Mouse (Mus musculus) kidney, adult 2 months (tissue): ENCODE data around the gene Sstr2.

ENCODE experiments used
- CTCF ChIP-seq: fragments of 200-500 bp; conservative IDR thresholded peaks from 2 replicates; pipeline ENCODE4 v1.5.1; 2011; ENCODE audit warnings: low read depth, mild to moderate bottlenecking, control low read depth, low read length, moderate library complexity, mixed read lengths; ENCODE audit not compliant: insufficient read depth, insufficient read length
- POLR2A ChIP-seq: fragments of 200-500 bp; IDR thresholded peaks from one replicate; pipeline ENCODE4 v1.6.1; 2011; ENCODE audit warnings: low read depth, low read length, control low read depth

- TF ChIP-seq POLR2A: no peak
- no peak for TF ChIP-seq CTCF
Measured at GRCm38 (mm10) chr11:113614476-113614875, 4.7 kb upstream of the Sstr2 start.
